In the genomic region with DNA sequence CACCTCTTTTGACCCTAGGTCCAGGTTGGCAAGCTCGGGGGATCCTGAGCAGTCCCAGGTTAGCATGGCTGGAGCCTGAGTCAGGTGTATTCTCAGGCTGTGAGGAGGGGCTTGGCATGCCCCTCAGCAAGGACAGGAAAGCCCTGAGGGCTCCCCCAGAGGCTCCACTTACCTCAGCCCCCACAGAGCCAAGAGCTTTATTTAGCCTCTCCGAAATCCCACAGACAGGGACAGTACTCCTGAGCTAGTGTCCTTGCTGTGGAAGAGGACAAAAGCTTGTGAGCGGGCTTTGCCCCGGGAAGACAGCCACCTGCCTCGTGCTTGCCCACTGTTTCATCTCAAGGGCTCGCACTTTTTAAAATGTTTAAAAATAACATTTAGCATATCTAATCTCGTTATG, we compare ENCODE assay signal across 22 mouse cellular contexts.
DNase-seq lines count a peak whose midpoint lies in the region; ATAC-seq and TF ChIP-seq lines count a peak whose summit lies in the region.
"Had no signal": no experiment of that assay in that cellular context is flagged by ENCODE, and none has a peak within 500 bp of the region (broad histone marks: within the 10 kb centered on the region; RNA-seq: fewer than 3 reads in every experiment).

No protein-coding gene starts in this region.

- H3K4me2 ChIP-seq in heart, embryonic 16.5 days (ENCODE audit: low read depth, low read length) = no peak overlapping the region
- H3K4me2 ChIP-seq in myocyte (ENCODE audit: low read depth) = peak overlapping the region; percentile 38
- H3K4me2 ChIP-seq: forebrain, embryonic 15.5 days; hindbrain, embryonic 12.5 days; limb, embryonic 15.5 days; lung, embryonic 14.5 days; midbrain, embryonic 13.5 days had no signal

- H3ac ChIP-seq in myocyte (ENCODE audit: control insufficient read depth, insufficient read length) = no peak overlapping the region

- no peak overlapping the region for H3K27ac ChIP-seq in heart, embryonic 16.5 days (ENCODE audit: low read length)
- H3K27ac ChIP-seq: embryonic facial prominence, embryonic 10.5 days; forebrain, embryonic 15.5 days; hindbrain, embryonic 12.5 days; kidney, postnatal 0 days; limb, embryonic 15.5 days; liver, embryonic 14.5 days; midbrain, embryonic 13.5 days had no signal

- H3K36me3 ChIP-seq in heart, embryonic 16.5 days (ENCODE audit: control insufficient read depth, insufficient read depth) = no peaks in the 10 kb centered on the region
- no peaks in the 10 kb centered on the region for H3K36me3 ChIP-seq in myocyte (ENCODE audit: control insufficient read depth, insufficient read depth)
- H3K36me3 ChIP-seq: embryonic facial prominence, embryonic 10.5 days; forebrain, embryonic 15.5 days; hindbrain, embryonic 12.5 days; limb, embryonic 15.5 days; midbrain, embryonic 13.5 days had no signal

- peaks cover 9% of the 10 kb centered on the region for H3K4me1 ChIP-seq in heart, embryonic 16.5 days (ENCODE audit: control insufficient read depth, insufficient read depth, low read length)
- H3K4me1 ChIP-seq: hindbrain, embryonic 12.5 days; limb, embryonic 15.5 days; megakaryocyte, embryonic 14.5 days; midbrain, embryonic 13.5 days had no signal

- no peaks in the 10 kb centered on the region for H3K9me3 ChIP-seq in heart, embryonic 16.5 days (replicated peaks; ENCODE audit: control insufficient read depth, low read length)
- H3K9me3 ChIP-seq: embryonic facial prominence, embryonic 10.5 days; forebrain, embryonic 15.5 days; hindbrain, embryonic 12.5 days; limb, embryonic 15.5 days; megakaryocyte, embryonic 14.5 days; midbrain, embryonic 13.5 days had no signal

- ATAC-seq in heart, embryonic 16.5 days (replicated peaks; ENCODE audit: extremely low read depth, insufficient read depth, low FRiP score) = peak; percentile 63
- ATAC-seq: forebrain, embryonic 15.5 days; intestine, postnatal 0 days; midbrain, embryonic 13.5 days had no signal

- no peak for TF ChIP-seq POLR2A in myocyte (IDR thresholded peaks at IDR 0.05; ENCODE audit: insufficient read length, low read depth)

- no peaks in the 10 kb centered on the region for H3K79me2 ChIP-seq in myocyte (ENCODE audit: control insufficient read depth, insufficient read depth)

- no peak overlapping the region for H3K9ac ChIP-seq in heart, embryonic 16.5 days (ENCODE audit: low read length)
- H3K9ac ChIP-seq: forebrain, embryonic 15.5 days; hindbrain, embryonic 12.5 days; limb, embryonic 15.5 days; liver, embryonic 14.5 days; lung, embryonic 14.5 days; midbrain, embryonic 13.5 days had no signal

- peak; percentile 46 to 65 for DNase-seq in gastrocnemius, adult 8-10 months (ENCODE audit: low spot score in 2 of 2)
- DNase-seq in gastrocnemius, postnatal 10 days = no peak
- peak; percentile 70 for DNase-seq in heart, adult 8-10 months (ENCODE audit: low spot score)
- no peak for DNase-seq in lung, postnatal 14 days
- DNase-seq in kidney, postnatal 14 days = no peak
- DNase-seq: cerebellum, adult 11-12 months; left cerebral cortex, postnatal 4 days; lung, embryonic 14.5 days; lung, postnatal 36 days; right cerebral cortex, postnatal 14 days; thymus, postnatal 25 days had no signal

- no peaks in the 10 kb centered on the region for H3K27me3 ChIP-seq in heart, embryonic 16.5 days (ENCODE audit: control insufficient read depth, insufficient read depth, low read length)
- peaks cover 13% of the 10 kb centered on the region for H3K27me3 ChIP-seq in myocyte (ENCODE audit: control insufficient read depth, insufficient read depth, insufficient read length)
- H3K27me3 ChIP-seq: forebrain, embryonic 15.5 days; hindbrain, embryonic 12.5 days; limb, embryonic 15.5 days; midbrain, embryonic 13.5 days had no signal

- no peak overlapping the region for H3K4me3 ChIP-seq in heart, embryonic 16.5 days (ENCODE audit: low read length)
- no peak overlapping the region for H3K4me3 ChIP-seq in myocyte
- H3K4me3 ChIP-seq: embryonic facial prominence, embryonic 10.5 days; forebrain, embryonic 15.5 days; hindbrain, embryonic 12.5 days; limb, embryonic 15.5 days; megakaryocyte, embryonic 14.5 days; midbrain, embryonic 13.5 days had no signal

- WGBS in heart, embryonic 16.5 days = 46% methylated on average over 7 of the region's 7 CpGs

TF ChIP-seq in myocyte, 11 proteins besides CTCF, POLR2A, EP300 and RAD21:
- TF ChIP-seq E2F4 (IDR thresholded peaks at IDR 0.05; ENCODE audit: insufficient read depth) (no peak), MAX (IDR thresholded peaks at IDR 0.05; ENCODE audit: low read depth) (no peak), TCF12 (IDR thresholded peaks at IDR 0.05; ENCODE audit: insufficient read depth, poor library complexity, severe bottlenecking) (no peak), SRF (IDR thresholded peaks at IDR 0.05; ENCODE audit: control insufficient read depth, insufficient read length, low read depth) (no peak), TCF3 (IDR thresholded peaks at IDR 0.05; ENCODE audit: insufficient read length, low read depth) (no peak), USF1 (IDR thresholded peaks at IDR 0.05; ENCODE audit: low read depth) (no peak), POLR2AphosphoS2 (IDR thresholded peaks at IDR 0.05; ENCODE audit: insufficient read length, low read depth) (no peak), REST (IDR thresholded peaks at IDR 0.05; ENCODE audit: insufficient read depth, insufficient read length) (no peak), MYOG (IDR thresholded peaks at IDR 0.05; ENCODE audit: control insufficient read depth in 1 of 3, insufficient read depth in 1 of 3, insufficient read length in 2 of 3, low read depth in 2 of 3) (no peak), CEBPB (IDR thresholded peaks at IDR 0.05; ENCODE audit: insufficient read depth, poor library complexity, severe bottlenecking) (no peak)

Comparison
In these comparisons a context has a peak if more than half of its experiments do, and no peak if none do; other contexts are left out.
1. DNase-seq: peak in gastrocnemius, adult 8-10 months (2 of 2) and heart, adult 8-10 months (single experiment); none in gastrocnemius, postnatal 10 days (single experiment), lung, postnatal 14 days (single experiment) and kidney, postnatal 14 days (single experiment).